Mouse (Mus musculus): ENCODE results near the gene Clec4f. TPM values are rescaled to one million over a fixed set of nuclear protein-coding genes. Genes with fewer than 3 reads are reported as not detected.
"Not testable (repeated sequence)": the region's sequence is repeated elsewhere in the genome, so short reads cannot be mapped to it uniquely, and the experiment has no call there.

The Clec4f gene
- total and polyA plus RNA-seq, 2 experiments from 2014 or later: 0.19 TPM; not detected in 1

DNA sequence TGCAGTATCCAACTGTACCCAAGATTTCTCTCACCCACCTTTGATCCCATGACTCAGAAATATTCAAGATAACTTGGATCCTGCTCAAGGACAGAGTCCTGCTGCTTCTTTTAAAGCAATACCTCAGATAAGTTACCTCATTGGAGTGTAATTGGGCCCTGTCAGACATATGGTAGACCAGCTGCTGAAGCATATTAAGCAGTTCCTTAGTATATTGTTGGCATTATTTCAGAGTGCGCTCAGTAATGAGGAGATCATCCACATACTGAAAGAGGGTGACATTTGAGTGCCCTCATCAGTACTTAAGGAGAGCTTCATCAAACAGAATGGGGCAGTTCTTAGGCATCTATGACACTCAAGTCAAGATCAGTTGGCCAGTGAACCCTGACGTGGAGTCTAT lies 9.0 kb upstream of the Clec4f start:
- H3K4me1 ChIP-seq (ENCODE audit: insufficient read depth, low read length): no peaks in the 10 kb centered on the region
- WGBS: 91% methylated on average over 2 of the region's 2 CpGs
- ATAC-seq (ENCODE audit: low FRiP score) (no peak), DNase-seq (ENCODE audit: low spot score) (peak; percentile 3)
- H3K4me2 ChIP-seq (ENCODE audit: low read depth, low read length, poor library complexity, severe bottlenecking): no peak overlapping the region
- no peak for TF ChIP-seq CTCF (IDR thresholded peaks at IDR 0.05)
- H3K4me3 ChIP-seq (ENCODE audit: low read depth, low read length): no peak overlapping the region
- no peaks in the 10 kb centered on the region for H3K36me3 ChIP-seq (ENCODE audit: insufficient read depth, low read length)
- H3K9ac ChIP-seq (replicated peaks; ENCODE audit: low read length, poor library complexity, severe bottlenecking): no peak overlapping the region
- no peaks in the 10 kb centered on the region for H3K9me3 ChIP-seq (ENCODE audit: low read length)
- no peak overlapping the region for H3K27ac ChIP-seq (ENCODE audit: low read depth, low read length)
- no peaks in the 10 kb centered on the region for H3K27me3 ChIP-seq (ENCODE audit: insufficient read depth, low read length)

DNA sequence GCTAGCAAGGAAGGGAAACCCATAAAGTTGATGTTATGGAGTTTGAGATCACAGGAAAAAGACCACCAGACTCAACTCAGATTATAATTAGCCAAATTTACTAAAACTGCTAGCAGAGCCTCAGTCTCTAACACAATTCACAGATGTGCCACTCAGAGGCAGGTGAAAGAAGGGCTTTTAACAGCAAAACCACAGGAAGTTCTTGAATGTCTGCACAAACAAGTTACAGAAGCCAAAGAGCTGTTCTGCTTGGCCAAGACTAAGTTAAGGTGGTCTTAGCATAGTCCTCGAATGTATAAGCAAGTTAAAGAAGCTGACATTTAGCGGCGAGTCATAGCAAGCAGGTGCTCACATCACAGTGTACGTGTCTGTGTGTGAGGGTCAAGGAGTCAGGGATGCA lies 4.8 kb upstream of the Clec4f start:
- H3K4me1 ChIP-seq (ENCODE audit: insufficient read depth, low read length): no peaks in the 10 kb centered on the region
- no peak for DNase-seq (ENCODE audit: low spot score)
- no peak overlapping the region for H3K4me2 ChIP-seq (ENCODE audit: low read depth, low read length, poor library complexity, severe bottlenecking)
- no peak overlapping the region for H3K4me3 ChIP-seq (ENCODE audit: low read depth, low read length)
- no peak for TF ChIP-seq CTCF (IDR thresholded peaks at IDR 0.05)
- H3K27ac ChIP-seq (ENCODE audit: low read depth, low read length): no peak overlapping the region
- WGBS: 87% methylated on average over 4 of the region's 4 CpGs
- H3K36me3 ChIP-seq (ENCODE audit: insufficient read depth, low read length): no peaks in the 10 kb centered on the region
- ATAC-seq (ENCODE audit: low FRiP score): no peak
- no peak overlapping the region for H3K9ac ChIP-seq (replicated peaks; ENCODE audit: low read length, poor library complexity, severe bottlenecking)
- H3K27me3 ChIP-seq (ENCODE audit: insufficient read depth, low read length): no peaks in the 10 kb centered on the region
- H3K9me3 ChIP-seq (ENCODE audit: low read length): no peaks in the 10 kb centered on the region

DNA sequence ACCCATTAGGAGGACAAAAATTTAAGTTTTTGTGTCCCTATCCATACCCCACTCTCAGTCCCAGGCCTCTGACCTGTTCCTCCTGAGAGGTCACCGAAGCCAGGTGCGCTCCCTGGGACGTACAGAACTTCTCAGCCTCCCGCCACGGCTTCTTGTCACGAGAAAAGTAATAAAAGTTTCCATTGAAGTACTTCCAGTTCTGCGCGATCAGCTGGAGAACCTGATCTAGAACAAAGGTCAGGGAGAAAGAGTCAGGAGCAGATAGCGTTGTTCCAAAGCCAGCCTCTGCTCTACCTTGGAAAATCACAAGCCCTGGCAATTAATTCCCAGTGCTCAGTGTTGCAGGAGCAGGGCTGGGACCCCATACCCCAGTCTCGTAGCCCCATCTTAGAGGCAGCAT lies 9.3 kb downstream of the Clec4f start:
- H3K9me3 ChIP-seq (ENCODE audit: low read length): no peaks in the 10 kb centered on the region
- no peaks in the 10 kb centered on the region for H3K27me3 ChIP-seq (ENCODE audit: insufficient read depth, low read length)
- no peak overlapping the region for H3K27ac ChIP-seq (ENCODE audit: low read depth, low read length)
- no peak for DNase-seq (ENCODE audit: low spot score)
- no peak for ATAC-seq (ENCODE audit: low FRiP score)
- H3K4me1 ChIP-seq (ENCODE audit: insufficient read depth, low read length): no peaks in the 10 kb centered on the region
- WGBS: 89% methylated on average over 10 of the region's 10 CpGs
- no peak overlapping the region for H3K4me2 ChIP-seq (ENCODE audit: low read depth, low read length, poor library complexity, severe bottlenecking)
- H3K9ac ChIP-seq (replicated peaks; ENCODE audit: low read length, poor library complexity, severe bottlenecking): no peak overlapping the region
- TF ChIP-seq CTCF (IDR thresholded peaks at IDR 0.05): no peak
- H3K36me3 ChIP-seq (ENCODE audit: insufficient read depth, low read length): no peaks in the 10 kb centered on the region
- H3K4me3 ChIP-seq (ENCODE audit: low read depth, low read length): no peak overlapping the region

DNA sequence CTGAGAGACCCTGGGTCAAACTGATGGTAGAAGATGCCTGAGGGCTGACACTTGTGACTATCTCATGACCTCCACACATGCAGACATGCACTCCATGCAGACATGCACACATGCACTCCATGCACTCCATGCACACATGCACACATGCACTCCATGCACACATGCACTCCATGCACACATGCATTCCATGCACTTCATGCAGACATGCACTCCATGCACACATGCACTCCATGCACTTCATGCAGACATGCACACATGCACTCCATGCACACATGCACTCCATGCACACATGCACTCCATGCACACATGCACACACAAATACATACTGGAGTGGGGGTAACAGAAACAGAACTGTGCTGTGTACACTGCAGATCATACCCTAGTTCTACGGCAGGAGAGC lies 20.7 kb downstream of the Clec4f start:
- no peak for TF ChIP-seq CTCF (IDR thresholded peaks at IDR 0.05)
- H3K27me3 ChIP-seq (ENCODE audit: insufficient read depth, low read length): no peaks in the 10 kb centered on the region

DNA sequence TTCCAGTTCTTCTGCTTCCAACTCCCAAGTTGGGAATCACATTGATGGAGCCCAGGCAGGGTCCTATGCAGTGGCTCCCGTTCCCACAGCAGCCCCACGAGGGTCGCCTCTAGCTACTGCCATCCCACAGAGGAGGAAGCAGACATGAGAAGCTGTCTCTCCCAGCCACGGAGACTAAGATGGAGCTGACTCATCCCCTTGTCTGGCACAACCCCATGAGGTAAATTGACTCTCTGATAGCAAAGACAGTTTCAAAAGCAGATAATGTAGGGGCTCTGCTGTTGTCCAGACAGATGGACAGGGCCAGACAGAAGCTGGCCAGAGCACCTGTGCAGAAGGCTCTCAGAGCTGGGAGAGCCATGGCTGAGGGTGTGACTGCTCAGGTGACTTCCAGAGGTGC lies 21.4 kb downstream of the Clec4f start:
- not testable (repeated sequence) for H3K9me3 ChIP-seq (ENCODE audit: low read length); DNase-seq (ENCODE audit: low spot score); H3K9ac ChIP-seq (replicated peaks; ENCODE audit: low read length, poor library complexity, severe bottlenecking); H3K4me3 ChIP-seq (ENCODE audit: low read depth, low read length); ATAC-seq (ENCODE audit: low FRiP score); H3K4me1 ChIP-seq (ENCODE audit: insufficient read depth, low read length); H3K27ac ChIP-seq (ENCODE audit: low read depth, low read length); H3K27me3 ChIP-seq (ENCODE audit: insufficient read depth, low read length); H3K4me2 ChIP-seq (ENCODE audit: low read depth, low read length, poor library complexity, severe bottlenecking); H3K36me3 ChIP-seq (ENCODE audit: insufficient read depth, low read length)
- 81% methylated on average over 4 of the region's 4 CpGs for WGBS

More for the DNA sequence above, 20.7 kb downstream of the Clec4f start:
- no peak for ATAC-seq (ENCODE audit: low FRiP score)
- no peak overlapping the region for H3K27ac ChIP-seq (ENCODE audit: low read depth, low read length)
- H3K9me3 ChIP-seq (ENCODE audit: low read length): no peaks in the 10 kb centered on the region
- H3K9ac ChIP-seq (replicated peaks; ENCODE audit: low read length, poor library complexity, severe bottlenecking): no peak overlapping the region
- no peaks in the 10 kb centered on the region for H3K36me3 ChIP-seq (ENCODE audit: insufficient read depth, low read length)
- no peaks in the 10 kb centered on the region for H3K4me1 ChIP-seq (ENCODE audit: insufficient read depth, low read length)
- DNase-seq (ENCODE audit: low spot score): no peak
- no peak overlapping the region for H3K4me2 ChIP-seq (ENCODE audit: low read depth, low read length, poor library complexity, severe bottlenecking)
- H3K4me3 ChIP-seq (ENCODE audit: low read depth, low read length): no peak overlapping the region
- WGBS: 86% methylated on average over 1 of the region's 1 CpGs

DNA sequence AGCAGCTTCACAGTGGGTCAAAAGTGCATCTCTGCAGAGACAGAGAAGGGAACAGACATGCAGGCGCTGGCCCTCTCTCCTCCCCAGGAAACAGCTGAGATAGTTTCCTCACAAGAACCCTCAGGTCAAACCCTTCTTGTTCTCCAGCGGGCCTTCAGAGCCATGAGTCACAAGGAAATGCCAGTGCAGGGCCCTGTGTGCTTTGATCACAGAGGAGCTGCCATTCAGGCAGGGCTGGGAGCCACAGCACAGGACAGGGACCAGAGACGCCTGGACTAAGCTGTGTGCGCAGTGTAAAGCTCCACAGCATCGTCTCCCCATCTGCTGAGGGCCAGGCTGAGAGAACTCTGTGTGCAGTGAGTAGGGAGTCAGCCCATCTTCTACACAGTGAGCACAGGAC lies 21.9 kb downstream of the Clec4f start:
- H3K9ac ChIP-seq (replicated peaks; ENCODE audit: low read length, poor library complexity, severe bottlenecking); H3K27ac ChIP-seq (ENCODE audit: low read depth, low read length); ATAC-seq (ENCODE audit: low FRiP score); DNase-seq (ENCODE audit: low spot score); H3K36me3 ChIP-seq (ENCODE audit: insufficient read depth, low read length); H3K27me3 ChIP-seq (ENCODE audit: insufficient read depth, low read length); H3K4me1 ChIP-seq (ENCODE audit: insufficient read depth, low read length); H3K9me3 ChIP-seq (ENCODE audit: low read length); H3K4me2 ChIP-seq (ENCODE audit: low read depth, low read length, poor library complexity, severe bottlenecking); H3K4me3 ChIP-seq (ENCODE audit: low read depth, low read length): not testable (repeated sequence)
- 70% methylated on average over 5 of the region's 5 CpGs for WGBS

DNA sequence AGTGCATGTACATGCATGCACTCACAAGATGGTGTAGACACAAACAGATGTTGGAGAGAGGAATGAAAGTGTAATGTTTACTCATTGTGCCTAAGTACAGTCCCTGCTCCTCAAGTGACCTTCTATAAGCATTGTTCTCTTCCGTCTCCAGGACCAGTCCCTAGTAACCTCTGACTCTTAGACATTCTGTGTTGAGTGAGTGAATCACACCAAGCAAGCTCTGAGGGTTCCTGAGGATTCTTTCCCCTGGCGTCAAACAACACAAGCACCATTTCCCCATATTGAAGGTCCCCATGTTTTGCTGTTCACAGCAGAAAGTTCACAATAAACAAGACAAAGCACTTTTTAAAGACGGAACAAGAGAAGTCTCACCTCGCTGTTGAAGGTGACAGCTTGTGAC lies 24.2 kb downstream of the Clec4f start:
- DNase-seq (ENCODE audit: low spot score) (no peak), ATAC-seq (ENCODE audit: low FRiP score) (no peak)
- Histone ChIP-seq H3K4me2 (ENCODE audit: low read depth, low read length, poor library complexity, severe bottlenecking) (no peak overlapping the region), H3K4me1 (ENCODE audit: insufficient read depth, low read length) (no peaks in the 10 kb centered on the region), H3K4me3 (ENCODE audit: low read depth, low read length) (no peak overlapping the region), H3K36me3 (ENCODE audit: insufficient read depth, low read length) (no peaks in the 10 kb centered on the region), H3K27ac (ENCODE audit: low read depth, low read length) (no peak overlapping the region), H3K9ac (replicated peaks; ENCODE audit: low read length, poor library complexity, severe bottlenecking) (no peak overlapping the region), H3K9me3 (ENCODE audit: low read length) (no peaks in the 10 kb centered on the region), H3K27me3 (ENCODE audit: insufficient read depth, low read length) (no peaks in the 10 kb centered on the region)
- no peak for TF ChIP-seq CTCF (IDR thresholded peaks at IDR 0.05)
- WGBS: 79% methylated on average over 4 of the region's 4 CpGs

Data from midbrain, postnatal 0 days (tissue).